Mouse (Mus musculus) heart, adult 8-10 months (tissue): ENCODE measurements around the gene Ahsg. TPM values are rescaled to one million over a fixed set of nuclear protein-coding genes. Genes with fewer than 3 reads are reported as not detected.

ENCODE experiments used
- DNase-seq: peaks from one replicate; pipeline ENCODE4 v3.0.0; 2022; ENCODE audit warnings: low spot score
- total RNA-seq, 4 experiments: library from RNA; stranded (reverse); gene quantifications; 2 replicates each; pipeline ENCODE4 v1.2.4; 2022

The Ahsg gene
- total RNA-seq: 1 to 10 TPM; 5.3 to 8.9 (median 6.8) TPM

- no peak for DNase-seq
Observed at GRCm38 (mm10) chr16:22890683-22891510, at the start of gene Ahsg. TSS of gene Ahsg (plus strand) at chr16:22891277.

- DNase-seq: no peak
Observed at GRCm38 (mm10) chr16:22842871-22843270, 48.2 kb upstream of the Ahsg start.

- DNase-seq: peak; percentile 81
Observed at GRCm38 (mm10) chr16:22844061-22844801, 46.8 kb upstream of the Ahsg start.

DNA sequence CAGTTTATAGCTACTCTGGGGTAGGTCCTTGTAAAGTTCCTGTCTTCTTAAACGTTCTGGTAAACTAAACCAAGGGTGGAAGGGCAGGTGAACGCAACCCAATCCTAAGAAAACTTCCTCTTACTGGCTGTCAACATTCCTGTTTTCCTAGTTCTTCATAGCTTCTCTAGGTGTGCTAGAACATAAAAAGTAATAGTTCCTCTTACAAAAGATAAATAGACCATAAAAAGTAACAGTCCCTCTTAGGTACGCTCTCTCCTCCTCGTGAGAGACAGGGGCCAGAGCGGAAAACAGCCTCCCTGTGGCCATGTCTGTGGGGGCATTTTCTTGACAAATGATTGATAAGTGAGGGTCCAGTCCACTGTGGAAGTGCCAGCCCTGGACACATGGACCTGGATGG, 46.2 kb upstream of the Ahsg start:
- DNase-seq: no peak

- no peak for DNase-seq
Observed at GRCm38 (mm10) chr16:22845481-22845880, 45.6 kb upstream of the Ahsg start.

- DNase-seq: no peak
Observed at GRCm38 (mm10) chr16:22847686-22848085, 43.4 kb upstream of the Ahsg start.

- DNase-seq: no peak
Observed at GRCm38 (mm10) chr16:22848331-22848730, 42.7 kb upstream of the Ahsg start.

DNA sequence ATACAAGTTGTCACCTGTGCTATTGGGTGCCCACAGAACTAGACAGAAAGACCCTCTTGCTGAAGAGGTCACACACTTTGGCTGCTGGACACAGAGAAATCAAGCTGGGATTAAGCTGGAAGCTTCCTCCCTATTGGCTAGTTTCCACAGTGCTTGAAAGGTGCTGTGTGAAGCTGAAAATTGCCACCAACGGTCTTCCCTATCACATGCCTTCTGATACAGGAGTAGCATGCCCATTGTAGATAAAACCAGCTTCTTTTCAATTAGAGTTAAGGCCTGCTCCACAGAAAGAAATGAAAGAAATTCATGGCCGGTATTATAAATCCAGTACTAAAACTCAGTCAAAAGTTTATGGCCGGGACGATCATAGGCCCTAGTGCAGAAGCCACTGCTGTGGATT, 38.4 kb upstream of the Ahsg start:
- no peak for DNase-seq

DNA sequence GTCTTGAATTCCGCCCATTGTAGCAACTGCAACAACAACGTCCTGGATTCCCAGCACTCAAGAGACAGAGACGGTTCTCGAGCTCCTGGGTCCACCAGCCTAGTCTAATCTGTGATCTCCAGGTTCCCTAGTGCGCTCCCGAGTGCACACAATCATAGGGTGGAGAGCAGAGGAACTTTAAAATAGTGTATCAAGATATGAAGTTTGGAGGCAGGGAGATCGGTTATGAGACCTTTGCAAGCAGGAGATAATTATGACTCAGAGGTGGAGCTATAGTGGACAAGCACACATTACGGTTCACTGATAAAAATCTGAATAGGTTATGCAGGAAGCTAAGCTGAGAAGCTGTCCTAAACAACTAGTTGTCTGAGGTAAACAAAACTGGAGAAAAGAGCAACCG, 34.3 kb upstream of the Ahsg start:
- DNase-seq: no peak

DNA sequence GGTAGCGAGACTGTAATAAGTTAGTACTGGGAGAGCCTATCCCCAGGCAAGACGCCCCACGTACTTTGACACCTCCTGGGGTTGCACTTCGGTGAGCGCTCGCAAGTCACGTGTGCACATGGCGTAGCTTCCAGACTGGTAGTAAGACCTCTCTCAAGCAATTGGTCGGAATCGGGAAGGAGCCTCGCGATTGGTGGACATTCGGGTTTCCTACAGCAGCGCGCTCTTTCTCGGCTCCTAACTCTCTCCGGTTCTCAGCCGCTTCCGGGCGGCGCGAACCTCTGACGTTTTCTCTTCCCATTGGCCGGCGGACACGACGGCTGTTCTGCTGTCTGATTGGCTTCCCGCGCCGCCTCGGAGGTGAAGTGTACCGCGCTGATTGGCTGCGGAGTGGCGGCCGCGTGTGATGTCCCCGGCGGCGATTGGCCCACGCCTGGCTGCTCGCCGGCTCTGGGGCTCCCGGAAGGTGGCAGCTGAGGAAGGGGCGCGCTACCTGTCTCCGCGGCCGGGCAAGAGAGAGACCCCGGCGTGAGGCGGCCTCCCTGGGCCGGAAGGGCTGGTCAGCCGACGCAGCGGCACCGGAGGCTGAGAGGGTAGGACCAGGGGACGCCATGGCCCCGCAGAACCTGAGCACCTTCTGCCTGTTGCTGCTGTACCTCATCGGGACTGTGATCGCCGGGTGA, 33.5 kb upstream of the Ahsg start, which contains the start of the genes Tbccd1 and Dnajb11:
Gene Tbccd1, minus strand, starts transcription at position 239 of the 683 bp plus-strand sequence.
Gene Dnajb11, plus strand, starts transcription at position 415 of the 683 bp plus-strand sequence.
- peak; percentile 100 for DNase-seq

DNA sequence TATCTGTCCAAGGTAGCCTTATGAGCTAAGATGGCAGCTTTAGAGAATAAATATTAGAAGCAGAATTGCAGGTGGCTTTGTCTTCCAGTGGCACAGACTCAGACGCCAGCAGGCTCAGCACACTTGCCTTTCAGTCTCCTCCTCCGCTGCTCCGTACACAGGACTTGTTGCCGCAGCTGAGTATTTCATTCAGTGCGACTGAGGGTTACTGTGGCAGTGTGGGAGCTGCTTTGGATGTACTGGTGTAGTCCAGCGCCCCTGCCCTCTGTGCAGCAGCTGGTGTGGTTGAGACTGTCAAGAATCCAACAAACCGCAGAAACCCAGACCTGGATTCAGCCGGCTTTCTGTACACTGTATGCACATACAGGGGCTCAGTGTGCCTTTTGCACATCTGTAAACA, 18.7 kb upstream of the Ahsg start:
- DNase-seq: no peak

DNA sequence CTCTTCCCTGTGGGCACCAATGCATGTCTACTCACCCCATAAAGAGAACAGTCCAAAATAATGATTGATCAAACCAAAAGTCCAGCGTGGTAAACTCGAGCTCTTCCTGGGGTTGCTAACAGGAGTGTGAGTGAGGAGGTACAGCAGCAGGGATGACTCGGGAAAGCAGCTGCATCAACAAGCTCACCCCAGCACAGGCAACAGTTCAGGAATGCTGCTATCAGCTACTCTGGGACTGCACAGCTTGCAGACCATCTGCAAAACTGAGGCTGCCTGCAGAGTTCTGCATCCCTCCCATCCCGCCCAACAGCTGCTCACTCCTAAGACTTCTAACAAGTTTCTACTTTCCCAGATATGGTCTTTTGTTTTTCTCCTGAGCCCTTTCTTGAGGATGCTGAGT, 17.7 kb upstream of the Ahsg start:
- no peak for DNase-seq

DNA sequence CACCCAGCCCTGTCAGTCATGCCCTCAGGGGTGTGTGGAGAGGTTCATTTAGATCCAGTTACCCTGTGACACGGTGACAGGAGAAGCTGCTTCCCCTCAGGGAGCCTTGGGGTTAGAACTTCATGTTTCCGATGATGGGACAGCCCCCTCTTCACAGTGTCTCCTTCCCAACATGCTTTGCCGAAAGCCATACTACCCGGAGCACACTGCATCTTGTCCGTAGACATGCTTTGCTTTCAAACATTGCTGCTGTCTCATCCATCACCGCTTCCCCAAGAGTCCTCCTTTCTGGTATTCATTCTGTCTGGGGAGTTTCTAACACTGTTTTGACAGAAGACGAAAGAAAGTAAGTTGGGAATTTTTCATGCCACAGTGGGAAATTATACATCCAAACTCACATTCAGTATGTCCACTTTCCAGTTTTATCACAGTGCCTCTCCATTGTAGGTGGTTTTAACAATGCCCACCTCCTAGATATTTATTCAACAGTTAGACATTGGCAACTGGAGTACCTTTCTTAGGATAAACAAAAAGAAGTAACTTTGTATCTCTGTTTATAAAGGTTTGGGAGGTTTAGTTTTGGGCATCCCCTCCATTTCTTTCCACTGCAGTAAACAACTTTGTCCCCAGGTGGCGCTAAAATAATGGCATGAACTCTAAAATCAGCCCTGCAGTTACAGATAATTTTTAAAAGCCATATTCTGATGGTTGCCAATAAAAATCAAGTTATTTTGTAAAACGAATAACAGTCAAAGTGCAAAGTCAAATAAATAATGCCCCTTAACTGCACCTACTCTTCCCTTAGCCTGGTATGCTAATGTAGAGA, 14.6 kb upstream of the Ahsg start:
- DNase-seq: no peak

DNA sequence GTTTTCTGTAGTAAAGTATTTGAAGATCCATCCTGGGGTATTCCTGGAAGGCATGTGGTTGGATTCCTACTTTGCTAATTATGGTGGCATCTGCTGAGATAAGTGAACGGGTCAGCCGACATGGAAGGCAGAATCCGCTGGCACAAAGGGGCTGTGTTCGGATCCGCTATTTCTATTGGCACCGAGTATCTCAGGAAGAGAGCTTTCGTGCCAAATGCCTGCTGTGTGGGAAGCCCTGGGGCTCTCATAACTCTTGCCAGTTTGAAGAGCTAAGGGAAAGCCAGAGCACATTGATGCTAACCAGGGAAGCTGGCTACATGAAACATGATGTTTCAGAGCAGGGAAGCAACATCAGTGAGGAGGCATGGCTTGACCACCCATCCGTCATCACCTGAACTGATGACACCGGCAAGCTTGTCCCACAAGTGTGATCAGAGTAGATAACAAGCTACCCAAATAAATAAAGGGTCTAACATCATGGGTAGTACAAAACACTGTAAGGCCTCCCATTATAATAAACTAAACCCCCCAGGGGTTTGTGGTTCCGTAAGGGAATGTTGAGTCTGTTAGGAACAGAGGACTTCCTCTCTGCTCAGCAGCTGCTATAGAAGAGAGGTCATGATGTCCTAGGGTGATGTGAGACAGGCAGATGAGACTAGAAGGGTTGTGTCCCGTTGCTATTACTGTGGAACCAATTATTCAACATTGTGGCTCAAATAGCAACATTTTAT, 13.3 kb upstream of the Ahsg start:
- no peak for DNase-seq

DNA sequence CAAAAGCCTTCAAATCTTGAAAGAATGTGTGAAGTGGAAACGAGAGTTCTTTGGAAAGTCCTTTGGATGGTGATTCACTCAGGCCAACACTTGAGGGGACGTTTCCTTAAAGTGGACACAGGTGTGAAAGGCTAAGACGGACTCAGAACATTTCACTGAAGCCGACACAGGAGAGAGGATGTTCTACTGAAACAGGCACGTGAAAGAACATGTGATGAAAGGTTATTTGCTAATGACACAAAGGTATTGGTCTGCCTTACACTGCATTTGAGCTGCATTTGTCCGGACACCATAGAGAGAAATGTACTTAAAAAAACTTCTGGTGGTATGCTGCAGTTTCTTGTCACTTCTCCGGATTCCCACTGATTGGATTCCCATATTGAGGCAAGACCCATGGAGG, 12.4 kb upstream of the Ahsg start:
- no peak for DNase-seq

- DNase-seq: no peak
Observed at GRCm38 (mm10) chr16:22879945-22880595, 11.0 kb upstream of the Ahsg start.

DNA sequence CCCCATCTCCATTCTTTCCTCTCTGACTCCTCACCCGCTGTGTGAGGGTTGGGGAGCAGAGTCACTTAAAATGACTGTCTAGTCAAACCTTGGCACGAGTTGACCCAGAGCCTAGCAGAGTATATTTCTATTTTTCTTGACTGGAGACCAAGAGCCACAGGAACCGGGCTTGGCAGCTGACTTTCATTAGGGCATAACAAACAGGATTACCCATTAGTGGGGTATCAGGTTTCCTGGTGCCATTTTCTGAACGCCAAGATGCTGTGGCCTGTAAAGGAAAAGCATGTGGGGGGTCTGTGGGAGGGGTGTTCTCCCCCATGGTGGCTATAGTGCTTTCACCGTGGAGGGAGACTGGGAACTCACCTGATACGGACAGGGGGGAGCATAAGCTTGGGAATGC, 10.2 kb upstream of the Ahsg start:
- DNase-seq: no peak

- DNase-seq: peak; percentile 40
Observed at GRCm38 (mm10) chr16:22881487-22881886, 9.6 kb upstream of the Ahsg start.

DNA sequence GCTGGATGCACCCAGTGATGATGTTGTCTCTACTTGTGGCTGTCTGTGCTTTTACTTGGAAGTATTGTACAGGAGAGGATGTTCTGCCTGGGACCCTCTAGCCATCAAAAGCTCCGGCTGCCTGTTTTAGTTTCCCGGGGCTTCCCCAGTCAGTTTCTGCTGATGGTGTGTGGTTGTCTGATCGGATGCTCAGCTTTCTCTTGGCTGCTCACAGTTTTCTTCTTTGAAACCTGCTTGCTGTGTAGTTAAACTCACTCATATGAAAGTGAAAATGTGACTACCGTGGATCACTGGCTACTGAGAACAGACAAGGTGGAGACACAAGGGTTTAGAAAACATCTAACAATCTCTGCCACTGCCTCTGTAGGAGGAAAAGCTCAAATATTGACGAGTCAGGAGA, 7.6 kb upstream of the Ahsg start:
- no peak for DNase-seq

GRCm38 (mm10) chr16:22885356-22885755, 5.7 kb upstream of the Ahsg start:
- DNase-seq: no peak
